Mouse (Mus musculus): ENCODE data around the gene Klk1b1.
"Not testable (repeated sequence)": the region's sequence is repeated elsewhere in the genome, so short reads cannot be mapped to it uniquely, and the experiment has no call there.

The Klk1b1 gene

DNA sequence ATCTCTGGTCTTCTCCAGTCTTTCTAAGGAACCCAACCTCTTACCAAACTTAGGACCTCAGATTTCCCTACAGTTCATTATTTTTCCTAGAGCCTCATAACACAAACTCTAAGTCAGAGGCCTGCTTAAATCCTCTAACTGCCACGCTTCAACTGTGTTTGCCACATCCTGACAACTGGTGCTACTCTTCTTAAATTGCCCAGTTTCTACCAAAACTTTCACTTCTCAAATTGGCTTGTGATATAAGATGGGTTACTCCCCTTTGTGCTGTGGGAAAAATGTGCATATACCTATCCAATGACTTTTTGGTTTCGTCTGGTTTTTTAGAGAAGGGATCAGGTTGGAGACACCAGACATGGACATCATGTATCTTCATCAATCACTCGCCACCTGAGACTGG is 507 bp downstream of the Klk1b1 start:
- Histone ChIP-seq H3K36me3 (ENCODE audit: insufficient read depth, low read length) (no peaks in the 10 kb centered on the region), H3K27me3 (ENCODE audit: insufficient read depth, low read length) (no peaks in the 10 kb centered on the region), H3K4me3 (replicated peaks; ENCODE audit: low read length) (no peak overlapping the region), H3K4me1 (replicated peaks; ENCODE audit: low read depth, low read length) (no peaks in the 10 kb centered on the region), H3K9me3 (ENCODE audit: low read length) (no peaks in the 10 kb centered on the region)
- no peak for TF ChIP-seq CTCF (conservative IDR thresholded peaks at IDR 0.05; ENCODE audit: low read length)
- no peak for TF ChIP-seq NANOG (IDR thresholded peaks at IDR 0.05; ENCODE audit: borderline replicate concordance, low read length)
- no peak for TF ChIP-seq POU5F1 (IDR thresholded peaks at IDR 0.05; ENCODE audit: borderline replicate concordance, low read length)

DNA sequence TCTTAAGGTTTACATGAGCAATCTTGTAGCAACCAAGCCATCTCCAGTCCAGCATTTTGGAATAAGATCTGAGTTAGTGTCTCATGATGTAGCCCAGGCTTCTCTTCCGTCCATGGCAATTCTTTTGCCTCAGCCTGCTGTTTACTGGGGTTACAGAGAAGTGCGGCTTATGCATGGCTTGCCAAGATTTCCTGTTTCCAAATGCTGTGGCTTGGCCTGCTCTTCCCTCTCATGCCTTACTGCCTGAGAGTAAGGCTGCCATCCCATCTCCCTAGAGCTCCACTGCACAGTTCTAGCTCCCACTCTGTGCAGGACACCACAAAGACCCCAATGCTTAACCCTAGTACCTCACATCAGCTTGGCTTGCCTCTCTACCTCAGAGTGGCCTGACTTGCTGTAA is 1.1 kb downstream of the Klk1b1 start:
- H3K36me3 ChIP-seq (ENCODE audit: insufficient read depth, low read length) = no peaks in the 10 kb centered on the region
- H3K27me3 ChIP-seq (ENCODE audit: insufficient read depth, low read length) = no peaks in the 10 kb centered on the region
- TF ChIP-seq CTCF (conservative IDR thresholded peaks at IDR 0.05; ENCODE audit: low read length) = no peak
- TF ChIP-seq POU5F1 (IDR thresholded peaks at IDR 0.05; ENCODE audit: borderline replicate concordance, low read length) = no peak
- no peak for TF ChIP-seq NANOG (IDR thresholded peaks at IDR 0.05; ENCODE audit: borderline replicate concordance, low read length)
- no peaks in the 10 kb centered on the region for H3K9me3 ChIP-seq (ENCODE audit: low read length)
- H3K4me1 ChIP-seq (replicated peaks; ENCODE audit: low read depth, low read length) = no peaks in the 10 kb centered on the region
- H3K4me3 ChIP-seq (replicated peaks; ENCODE audit: low read length) = no peak overlapping the region

- H3K9me3 ChIP-seq (ENCODE audit: low read length) = peaks cover 13% of the 10 kb centered on the region
- not testable (repeated sequence) for H3K27me3 ChIP-seq (ENCODE audit: insufficient read depth, low read length); H3K36me3 ChIP-seq (ENCODE audit: insufficient read depth, low read length); H3K4me3 ChIP-seq (replicated peaks; ENCODE audit: low read length); H3K4me1 ChIP-seq (replicated peaks; ENCODE audit: low read depth, low read length)
Measured at GRCm38 (mm10) chr7:43975761-43976160, 9.2 kb downstream of the Klk1b1 start, which contains the start of gene Klk1b9. TSS of gene Klk1b9 (plus strand) at chr7:43976061.

DNA sequence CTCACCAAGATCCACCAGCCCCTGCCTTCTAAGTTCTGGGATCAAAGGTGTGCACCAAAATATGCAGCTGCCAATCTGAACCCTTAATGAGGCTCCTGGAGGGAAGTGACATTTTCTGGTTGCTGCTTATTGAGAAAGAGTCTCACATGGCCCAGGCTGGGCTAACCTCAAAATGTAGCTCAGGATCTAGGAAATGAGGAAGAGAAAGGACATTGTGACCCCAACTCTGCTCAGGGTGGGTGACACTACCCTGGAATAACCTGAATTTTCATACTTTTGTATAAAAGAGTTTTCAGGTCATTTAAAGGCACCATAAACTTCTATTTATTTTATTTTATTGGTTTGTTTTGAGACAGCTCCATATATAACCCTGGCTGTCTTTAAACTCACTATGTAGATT is 19.1 kb downstream of the Klk1b1 start:
- Histone ChIP-seq H3K4me3 (replicated peaks; ENCODE audit: low read length) (no peak overlapping the region), H3K27me3 (ENCODE audit: insufficient read depth, low read length) (no peaks in the 10 kb centered on the region), H3K36me3 (ENCODE audit: insufficient read depth, low read length) (no peaks in the 10 kb centered on the region), H3K9me3 (ENCODE audit: low read length) (no peaks in the 10 kb centered on the region), H3K4me1 (replicated peaks; ENCODE audit: low read depth, low read length) (0 out of 2 replicates have a peak, but pooled peaks cover 4% of the 10 kb centered on the region)
- TF ChIP-seq POU5F1 (IDR thresholded peaks at IDR 0.05; ENCODE audit: borderline replicate concordance, low read length) (no peak), NANOG (IDR thresholded peaks at IDR 0.05; ENCODE audit: borderline replicate concordance, low read length) (no peak), CTCF (conservative IDR thresholded peaks at IDR 0.05; ENCODE audit: low read length) (no peak)

DNA sequence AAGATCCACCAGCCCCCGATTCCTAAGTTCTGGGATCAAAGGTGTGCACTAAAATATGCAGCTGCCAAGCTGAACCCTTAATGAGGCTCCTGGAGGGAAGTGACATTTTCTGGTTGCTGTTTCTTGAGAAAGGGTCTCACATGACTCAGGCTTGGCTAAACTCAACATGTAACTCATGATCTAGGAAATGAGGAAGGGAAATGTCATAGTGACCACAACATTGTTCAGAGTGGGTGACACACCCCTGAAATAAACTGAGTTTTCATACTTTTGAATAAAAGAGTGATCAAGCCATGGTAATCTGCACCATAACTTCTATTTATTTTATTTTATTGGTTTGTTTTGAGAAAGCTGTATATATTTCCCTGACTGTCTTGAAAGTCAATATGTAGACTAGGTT is 28.3 kb downstream of the Klk1b1 start:
- H3K4me1 ChIP-seq (replicated peaks; ENCODE audit: low read depth, low read length); H3K9me3 ChIP-seq (ENCODE audit: low read length); H3K4me3 ChIP-seq (replicated peaks; ENCODE audit: low read length); H3K27me3 ChIP-seq (ENCODE audit: insufficient read depth, low read length); H3K36me3 ChIP-seq (ENCODE audit: insufficient read depth, low read length): not testable (repeated sequence)

DNA sequence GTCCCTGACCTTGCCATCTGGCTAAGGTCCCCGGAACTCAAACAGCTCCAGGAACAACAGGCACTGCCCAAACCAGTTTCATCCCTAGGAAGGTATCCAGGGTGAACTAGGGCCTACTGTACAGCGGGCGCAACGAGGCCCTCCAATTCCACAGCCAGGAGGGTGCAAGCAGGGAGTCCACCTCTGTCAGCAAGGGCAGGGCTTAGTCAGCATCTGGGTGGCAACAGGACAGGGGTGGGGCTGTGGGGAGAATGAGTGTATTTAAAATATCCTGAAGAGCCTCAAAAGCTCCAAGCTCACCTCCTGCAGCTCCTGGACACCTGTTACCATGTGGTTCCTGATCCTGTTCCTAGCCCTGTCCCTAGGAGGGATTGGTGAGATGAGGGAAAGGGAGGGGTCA is 29.0 kb downstream of the Klk1b1 start, which contains the start of gene Klk1b11:
Gene Klk1b11 (plus strand): TSS at position 301 of the 400 bp plus-strand sequence.
- not testable (repeated sequence) for H3K4me1 ChIP-seq (replicated peaks; ENCODE audit: low read depth, low read length); H3K36me3 ChIP-seq (ENCODE audit: insufficient read depth, low read length); H3K9me3 ChIP-seq (ENCODE audit: low read length); H3K4me3 ChIP-seq (replicated peaks; ENCODE audit: low read length); H3K27me3 ChIP-seq (ENCODE audit: insufficient read depth, low read length)

- H3K4me1 ChIP-seq (replicated peaks; ENCODE audit: low read depth, low read length) = no peaks in the 10 kb centered on the region
- no peak overlapping the region for H3K4me3 ChIP-seq (replicated peaks; ENCODE audit: low read length)
- no peaks in the 10 kb centered on the region for H3K9me3 ChIP-seq (ENCODE audit: low read length)
- TF ChIP-seq POU5F1 (IDR thresholded peaks at IDR 0.05; ENCODE audit: borderline replicate concordance, low read length) = no peak
- no peak for TF ChIP-seq CTCF (conservative IDR thresholded peaks at IDR 0.05; ENCODE audit: low read length)
- TF ChIP-seq NANOG (IDR thresholded peaks at IDR 0.05; ENCODE audit: borderline replicate concordance, low read length) = no peak
- H3K27me3 ChIP-seq (ENCODE audit: insufficient read depth, low read length) = no peaks in the 10 kb centered on the region
- no peaks in the 10 kb centered on the region for H3K36me3 ChIP-seq (ENCODE audit: insufficient read depth, low read length)
Measured at GRCm38 (mm10) chr7:44004847-44005246, 38.3 kb downstream of the Klk1b1 start.

GRCm38 (mm10) chr7:44011868-44012267 is 45.3 kb downstream of the Klk1b1 start, which contains the start of gene Klk1b26:
TSS of gene Klk1b26 (plus strand) at chr7:44012168.
- not testable (repeated sequence) for H3K4me3 ChIP-seq (replicated peaks; ENCODE audit: low read length); H3K4me1 ChIP-seq (replicated peaks; ENCODE audit: low read depth, low read length); H3K9me3 ChIP-seq (ENCODE audit: low read length); H3K36me3 ChIP-seq (ENCODE audit: insufficient read depth, low read length); H3K27me3 ChIP-seq (ENCODE audit: insufficient read depth, low read length)

DNA sequence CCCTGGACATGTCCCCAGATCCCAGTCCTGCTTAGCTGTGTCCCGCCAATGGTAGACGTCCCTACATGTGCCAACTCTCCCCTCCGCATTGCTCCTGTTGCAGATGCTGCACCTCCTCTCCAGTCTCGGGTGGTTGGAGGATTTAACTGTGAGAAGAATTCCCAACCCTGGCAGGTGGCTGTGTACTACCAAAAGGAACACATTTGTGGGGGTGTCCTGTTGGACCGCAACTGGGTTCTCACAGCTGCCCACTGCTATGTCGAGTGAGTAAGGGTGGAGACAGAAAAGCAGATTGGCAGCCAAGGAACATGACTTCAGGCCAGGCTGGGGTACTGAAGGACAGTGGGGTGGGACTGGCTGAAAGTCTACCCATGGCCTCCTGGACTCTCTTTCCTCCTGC is 48.1 kb downstream of the Klk1b1 start:
- H3K9me3 ChIP-seq (ENCODE audit: low read length); H3K4me1 ChIP-seq (replicated peaks; ENCODE audit: low read depth, low read length); H3K36me3 ChIP-seq (ENCODE audit: insufficient read depth, low read length); H3K4me3 ChIP-seq (replicated peaks; ENCODE audit: low read length); H3K27me3 ChIP-seq (ENCODE audit: insufficient read depth, low read length): not testable (repeated sequence)

GRCm38 (mm10) chr7:44015071-44015470 is 48.5 kb downstream of the Klk1b1 start:
- Histone ChIP-seq H3K9me3 (ENCODE audit: low read length) (no peaks in the 10 kb centered on the region), H3K36me3 (ENCODE audit: insufficient read depth, low read length) (no peaks in the 10 kb centered on the region), H3K27me3 (ENCODE audit: insufficient read depth, low read length) (no peaks in the 10 kb centered on the region), H3K4me1 (replicated peaks; ENCODE audit: low read depth, low read length) (no peaks in the 10 kb centered on the region), H3K4me3 (replicated peaks; ENCODE audit: low read length) (no peak overlapping the region)
- no peak for TF ChIP-seq POU5F1 (IDR thresholded peaks at IDR 0.05; ENCODE audit: borderline replicate concordance, low read length)
- no peak for TF ChIP-seq CTCF (conservative IDR thresholded peaks at IDR 0.05; ENCODE audit: low read length)
- no peak for TF ChIP-seq NANOG (IDR thresholded peaks at IDR 0.05; ENCODE audit: borderline replicate concordance, low read length)
